In the genomic region with DNA sequence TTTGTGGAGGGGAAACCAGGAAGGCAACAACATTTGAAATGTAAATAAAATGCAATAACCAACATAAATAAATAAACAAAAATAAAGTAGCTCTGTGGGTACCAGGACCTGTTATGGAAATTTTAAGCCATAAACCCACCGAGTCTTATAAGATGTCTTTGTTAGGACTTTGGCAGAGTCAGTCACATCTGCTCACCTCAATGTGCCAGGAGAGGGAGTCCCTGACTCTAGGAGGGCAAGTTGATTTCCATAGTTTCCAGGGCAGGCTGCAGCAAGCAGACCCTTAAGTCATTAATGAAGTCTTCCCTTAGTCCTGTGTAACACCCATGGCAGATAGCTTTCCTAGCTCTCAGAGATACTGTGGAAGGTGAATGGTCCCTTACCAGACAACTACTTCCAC, we compare ENCODE assay signal across 20 mouse cellular contexts. TPM values are rescaled to one million over a fixed set of nuclear protein-coding genes. Genes with fewer than 3 reads are reported as not detected.
DNase-seq lines count a peak whose midpoint lies in the region; ATAC-seq and TF ChIP-seq lines count a peak whose summit lies in the region.
"Had no signal": no experiment of that assay in that cellular context is flagged by ENCODE, and none has a peak within 500 bp of the region (broad histone marks: within the 10 kb centered on the region; RNA-seq: fewer than 3 reads in every experiment).

No protein-coding gene starts in this region.

- no peak overlapping the region for H3K9ac ChIP-seq in neural tube, embryonic 11.5 days (ENCODE audit: low read length)
- peak overlapping the region; percentile 97 for H3K9ac ChIP-seq in hindbrain, embryonic 13.5 days
- peak overlapping the region; percentile 97; the same call in 1 of the 2 replicates for H3K9ac ChIP-seq in midbrain, embryonic 14.5 days (replicated peaks; ENCODE audit: low read length)
- H3K9ac ChIP-seq: embryonic facial prominence, embryonic 15.5 days; liver, embryonic 12.5 days; lung, embryonic 15.5 days had no signal

- no peak overlapping the region for H3K4me3 ChIP-seq in neural tube, embryonic 11.5 days (ENCODE audit: low read depth, low read length)
- H3K4me3 ChIP-seq in hindbrain, embryonic 13.5 days: peak overlapping the region; percentile 74
- peak overlapping the region; percentile 73 for H3K4me3 ChIP-seq in midbrain, embryonic 14.5 days (replicated peaks; ENCODE audit: low read depth, low read length)
- H3K4me3 ChIP-seq in olfactory bulb, adult 2 months (ENCODE audit: insufficient read depth, low read depth, low read length): peak overlapping the region; percentile 45
- H3K4me3 ChIP-seq: embryonic facial prominence, embryonic 15.5 days; heart, adult 2 months; liver, embryonic 12.5 days; lung, embryonic 15.5 days had no signal

- H3K36me3 ChIP-seq in neural tube, embryonic 11.5 days (ENCODE audit: control insufficient read depth, insufficient read depth, low read length): no peaks in the 10 kb centered on the region
- H3K36me3 ChIP-seq in hindbrain, embryonic 13.5 days: peaks cover 18% of the 10 kb centered on the region; the same call in 1 of the 2 replicates
- peaks cover 6% of the 10 kb centered on the region; the same call in 1 of the 2 replicates for H3K36me3 ChIP-seq in midbrain, embryonic 14.5 days (ENCODE audit: control insufficient read depth, insufficient read depth, low read length)
- H3K36me3 ChIP-seq: embryonic facial prominence, embryonic 15.5 days; liver, embryonic 12.5 days; lung, embryonic 15.5 days had no signal

- no peaks in the 10 kb centered on the region for H3K9me3 ChIP-seq in neural tube, embryonic 11.5 days (ENCODE audit: control insufficient read depth, low read length)
- H3K9me3 ChIP-seq in hindbrain, embryonic 13.5 days: no peaks in the 10 kb centered on the region
- no peaks in the 10 kb centered on the region for H3K9me3 ChIP-seq in midbrain, embryonic 14.5 days (ENCODE audit: control insufficient read depth, low read length)
- H3K9me3 ChIP-seq: embryonic facial prominence, embryonic 15.5 days; liver, embryonic 12.5 days; lung, embryonic 15.5 days had no signal

- no peak for TF ChIP-seq CTCF in olfactory bulb, adult 2 months (IDR thresholded peaks at IDR 0.05; ENCODE audit: insufficient read depth, low read depth, low read length)

- no peak overlapping the region for H3K27ac ChIP-seq in neural tube, embryonic 11.5 days (ENCODE audit: low read depth, low read length)
- H3K27ac ChIP-seq in hindbrain, embryonic 13.5 days: no peak overlapping the region
- H3K27ac ChIP-seq in midbrain, embryonic 14.5 days (replicated peaks; ENCODE audit: low read depth, low read length): peak overlapping the region; percentile 85; the same call in 1 of the 2 replicates
- no peak overlapping the region for H3K27ac ChIP-seq in olfactory bulb, adult 2 months (ENCODE audit: insufficient read depth, low read depth, low read length)
- H3K27ac ChIP-seq: embryonic facial prominence, embryonic 15.5 days; heart, adult 2 months; liver, embryonic 12.5 days; lung, embryonic 15.5 days had no signal

- H3K4me1 ChIP-seq in neural tube, embryonic 11.5 days (ENCODE audit: control insufficient read depth, insufficient read depth, low read length): peaks cover 7% of the 10 kb centered on the region; the same call in 1 of the 2 replicates
- peaks cover 50% of the 10 kb centered on the region for H3K4me1 ChIP-seq in hindbrain, embryonic 13.5 days (replicated peaks)
- H3K4me1 ChIP-seq in midbrain, embryonic 14.5 days (ENCODE audit: control insufficient read depth, insufficient read depth, low read length): peaks cover 25% of the 10 kb centered on the region
- peaks cover 27% of the 10 kb centered on the region for H3K4me1 ChIP-seq in olfactory bulb, adult 2 months (ENCODE audit: control insufficient read depth, insufficient read depth, low read length)
- H3K4me1 ChIP-seq: liver, embryonic 12.5 days; lung, embryonic 15.5 days had no signal

- no peaks in the 10 kb centered on the region for H3K27me3 ChIP-seq in neural tube, embryonic 11.5 days (ENCODE audit: control insufficient read depth, insufficient read depth, low read length)
- H3K27me3 ChIP-seq in hindbrain, embryonic 13.5 days: no peaks in the 10 kb centered on the region
- H3K27me3 ChIP-seq in midbrain, embryonic 14.5 days (ENCODE audit: control insufficient read depth, insufficient read depth, low read length): no peaks in the 10 kb centered on the region

- no peak for DNase-seq in neural tube, embryonic 11.5 days (ENCODE audit: low spot score)
- no peak for DNase-seq in neural tube, embryonic 10.5 days (ENCODE audit: extremely low spot score, low spot score)
- DNase-seq in midbrain, embryonic 14.5 days: peak; percentile 18
- DNase-seq in cerebellum, adult 9-11 months: no peak
- DNase-seq: adrenal gland, postnatal 36 days; cerebellum, adult 9-10 months; embryo, embryonic 11 days; gastrocnemius, postnatal 10 days; heart, adult 2 months; kidney, adult 8-10 months; kidney, postnatal 25 days; right cerebral cortex, postnatal 14 days; thymus, postnatal 4 days had no signal

- WGBS in neural tube, embryonic 11.5 days: 44% methylated on average over 1 of the region's 1 CpGs
- WGBS in hindbrain, embryonic 13.5 days: 54% methylated on average over 1 of the region's 1 CpGs
- WGBS in midbrain, embryonic 14.5 days: 61% methylated on average over 1 of the region's 1 CpGs
- 12% methylated on average over 1 of the region's 1 CpGs for WGBS in olfactory bulb, adult 2 months

- ATAC-seq in neural tube, embryonic 11.5 days (ENCODE audit: insufficient read depth, low FRiP score, low TSS enrichment): no peak
- no peak for ATAC-seq in hindbrain, embryonic 13.5 days (ENCODE audit: low FRiP score)
- ATAC-seq in midbrain, embryonic 14.5 days (ENCODE audit: low FRiP score, low TSS enrichment): no peak
- no peak for ATAC-seq in activated CD4-positive, CD25-positive, alpha-beta regulatory T cell, adult 4 months
- ATAC-seq in CD4-positive, CD25-positive, alpha-beta regulatory T cell, adult 4 months: no peak
- ATAC-seq: liver, embryonic 12.5 days had no signal

- TF ChIP-seq POLR2A in olfactory bulb, adult 2 months (IDR thresholded peaks at IDR 0.05; ENCODE audit: insufficient read depth, low read depth, low read length): no peak

- peak overlapping the region; percentile 88 for H3K4me2 ChIP-seq in neural tube, embryonic 11.5 days (ENCODE audit: low read depth)
- H3K4me2 ChIP-seq in hindbrain, embryonic 13.5 days: peak overlapping the region; percentile 86
- peak overlapping the region; percentile 93 for H3K4me2 ChIP-seq in midbrain, embryonic 14.5 days (ENCODE audit: low read length)
- H3K4me2 ChIP-seq: embryonic facial prominence, embryonic 15.5 days; liver, embryonic 12.5 days; lung, embryonic 15.5 days had no signal

RNA-seq across cellular contexts. Expression of gene Phactr3, which starts 25.1 kb away (rescaled TPM):
- 11.4 and 14.7 TPM in 2 replicates for polyA plus RNA-seq in neural tube, embryonic 11.5 days (2014; fragmentation: Nextera tagmentation; extraction: Ambion mirVana)
- polyA plus RNA-seq in hindbrain, embryonic 13.5 days (2015; fragmentation: Nextera tagmentation; extraction: Ambion mirVana): 39.9 and 42.1 TPM in 2 replicates
- polyA plus RNA-seq in midbrain, embryonic 14.5 days (2014; fragmentation: Nextera tagmentation; extraction: Ambion mirVana): 62.5 and 79.2 TPM in 2 replicates
- not detected in 2 replicates for polyA plus RNA-seq in olfactory bulb, adult 2 months (2012; ENCODE audit: insufficient read depth, insufficient read length, low replicate concordance, missing spikeins)
- polyA plus RNA-seq in activated CD4-positive, CD25-positive, alpha-beta regulatory T cell, adult 4 months (2017; shearing (Covaris generic)): 1 to 10 TPM in 1 of 2 experiments, under 1 TPM in 1; 0.38 to 1.1 TPM
- polyA plus RNA-seq in CD4-positive, CD25-positive, alpha-beta regulatory T cell, adult 4 months (2017; shearing (Covaris generic)): under 1 TPM in 1 of 2 experiments, not detected in 1; 0.28 TPM
